8 mouse cellular contexts compared by ENCODE assay signal in the genomic region with DNA sequence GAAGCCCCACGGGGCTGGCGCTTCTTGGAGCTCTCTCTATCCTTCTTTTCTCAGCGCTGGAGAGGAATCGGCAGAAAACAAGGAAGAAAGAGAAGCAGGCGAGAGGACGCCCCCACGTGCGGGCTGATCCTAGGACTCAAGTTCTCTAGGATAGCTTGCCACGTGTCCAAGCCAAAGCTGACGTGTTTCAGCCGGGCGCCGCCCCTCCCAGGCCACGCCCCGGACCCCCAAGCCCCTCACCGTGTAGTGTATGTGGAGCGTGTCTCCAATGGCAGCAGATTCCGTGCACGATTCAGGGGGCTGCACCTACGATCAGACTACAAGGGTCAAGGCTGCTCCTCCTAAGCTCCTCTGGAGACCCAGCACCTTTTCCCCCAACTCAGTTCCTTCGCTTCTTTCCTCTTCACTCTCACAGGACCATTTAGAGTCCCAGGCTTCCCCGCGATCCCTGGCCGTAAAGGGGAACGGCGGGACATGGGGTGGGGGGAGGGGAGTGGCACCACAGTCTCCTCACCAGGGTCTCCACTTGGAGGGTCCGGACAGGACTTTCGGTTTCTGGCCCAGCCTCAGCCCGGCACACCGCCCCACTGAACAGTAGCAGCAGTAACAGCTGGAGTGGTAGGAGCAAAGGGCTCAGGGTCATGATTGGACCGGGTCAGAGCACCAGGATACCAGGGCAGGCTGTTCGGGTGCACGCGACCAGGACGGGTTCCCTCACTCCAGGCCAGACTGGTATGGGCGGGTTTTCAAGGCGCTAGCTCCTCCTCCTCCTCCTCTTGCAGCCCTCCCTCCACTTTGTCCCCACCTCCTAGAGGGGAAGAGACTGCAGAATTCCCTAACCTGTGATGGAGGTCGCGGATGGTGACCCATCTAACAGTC. TPM values are rescaled to one million over a fixed set of nuclear protein-coding genes. Genes with fewer than 3 reads are reported as not detected.
DNase-seq lines count a peak whose midpoint lies in the region; ATAC-seq and TF ChIP-seq lines count a peak whose summit lies in the region.

A gene (minus strand): TSS at position 756 of the 879 bp plus-strand sequence.

- under 1% methylated on average over 39 of the region's 39 CpGs for WGBS in intestine, embryonic 16.5 days
- under 1% methylated on average over 38 of the region's 39 CpGs for WGBS in liver, postnatal 0 days (ENCODE audit: insufficient replicate concordance)
- 2% methylated on average over 39 of the region's 39 CpGs for WGBS in neural tube, embryonic 12.5 days

- peaks cover 19% of the 10 kb centered on the region; the same call in 1 of the 2 replicates for H3K4me1 ChIP-seq in intestine, embryonic 16.5 days (ENCODE audit: control insufficient read depth, insufficient read depth, low read length)
- peaks cover 23% of the 10 kb centered on the region for H3K4me1 ChIP-seq in liver, postnatal 0 days (ENCODE audit: insufficient read depth)
- H3K4me1 ChIP-seq in neural tube, embryonic 12.5 days = peaks cover 19% of the 10 kb centered on the region

- no peak for TF ChIP-seq CTCF in liver, postnatal 0 days (IDR thresholded peaks at IDR 0.05; ENCODE audit: low read depth)

- no peaks in the 10 kb centered on the region for H3K36me3 ChIP-seq in intestine, embryonic 16.5 days (ENCODE audit: control insufficient read depth, insufficient read depth, low read length)
- H3K36me3 ChIP-seq in liver, postnatal 0 days (replicated peaks; ENCODE audit: insufficient read depth, low read length) = no peaks in the 10 kb centered on the region
- no peaks in the 10 kb centered on the region for H3K36me3 ChIP-seq in neural tube, embryonic 12.5 days

- H3K27ac ChIP-seq in intestine, embryonic 16.5 days (ENCODE audit: low read length) = peak within 1 kb of the TSS; percentile 47; the same call in 1 of the 2 replicates
- H3K27ac ChIP-seq in liver, postnatal 0 days (ENCODE audit: low read depth) = peak within 1 kb of the TSS; percentile 66
- no peak within 1 kb of the TSS for H3K27ac ChIP-seq in neural tube, embryonic 12.5 days

- peak within 1 kb of the TSS; percentile 67 for H3K4me3 ChIP-seq in intestine, embryonic 16.5 days (ENCODE audit: low read length)
- H3K4me3 ChIP-seq in liver, postnatal 0 days (ENCODE audit: low read depth, low read length) = peak within 1 kb of the TSS; percentile 57
- peak within 1 kb of the TSS; percentile 42 for H3K4me3 ChIP-seq in neural tube, embryonic 12.5 days

- ATAC-seq in CD4-positive, CD25-positive, alpha-beta regulatory T cell, adult 4 months = peak; percentile 62
- peak; percentile 89 for ATAC-seq in intestine, embryonic 16.5 days
- peak; percentile 90 for ATAC-seq in liver, postnatal 0 days
- ATAC-seq in neural tube, embryonic 12.5 days (ENCODE audit: low FRiP score, low read depth) = peak; percentile 82

- H3K27me3 ChIP-seq in intestine, embryonic 16.5 days (replicated peaks; ENCODE audit: control insufficient read depth, insufficient read depth, low read length) = no peaks in the 10 kb centered on the region
- no peaks in the 10 kb centered on the region for H3K27me3 ChIP-seq in liver, postnatal 0 days (ENCODE audit: insufficient read depth, low read length)
- peaks cover 9% of the 10 kb centered on the region; the same call in 1 of the 2 replicates for H3K27me3 ChIP-seq in neural tube, embryonic 12.5 days (replicated peaks)

- H3K9ac ChIP-seq in intestine, embryonic 16.5 days (ENCODE audit: low read depth, low read length) = peak within 1 kb of the TSS; percentile 78
- peak within 1 kb of the TSS; percentile 72 for H3K9ac ChIP-seq in liver, postnatal 0 days (replicated peaks)
- peak within 1 kb of the TSS; percentile 58 for H3K9ac ChIP-seq in neural tube, embryonic 12.5 days

- DNase-seq in adrenal gland, adult (ENCODE audit: inconsistent age in 2 of 2, low spot score in 1 of 2) = peak; percentile 82 to 90
- DNase-seq in embryo, embryonic 10.5 days (ENCODE audit: low spot score) = peak; percentile 84
- peak; percentile 97 for DNase-seq in heart, adult 11 months
- DNase-seq in liver, postnatal 0 days = peak; percentile 72
- DNase-seq in MN1 (ENCODE audit: low spot score) = no peak

- TF ChIP-seq EP300 in liver, postnatal 0 days (IDR thresholded peaks at IDR 0.05; ENCODE audit: low read depth) = no peak

- H3K4me2 ChIP-seq in intestine, embryonic 16.5 days (ENCODE audit: low read depth, low read length) = peak within 1 kb of the TSS; percentile 99
- H3K4me2 ChIP-seq in liver, postnatal 0 days (ENCODE audit: low read depth, low read length) = peak within 1 kb of the TSS; percentile 99
- H3K4me2 ChIP-seq in neural tube, embryonic 12.5 days (replicated peaks) = peak within 1 kb of the TSS; percentile 93

- no peaks in the 10 kb centered on the region for H3K9me3 ChIP-seq in intestine, embryonic 16.5 days (ENCODE audit: control insufficient read depth, low read length)
- H3K9me3 ChIP-seq in liver, postnatal 0 days (ENCODE audit: low read length) = no peaks in the 10 kb centered on the region
- H3K9me3 ChIP-seq in neural tube, embryonic 12.5 days = no peaks in the 10 kb centered on the region

RNA-seq across cellular contexts. Expression of the gene that starts here (rescaled TPM):
- polyA plus RNA-seq in CD4-positive, CD25-positive, alpha-beta regulatory T cell, adult 4 months (2017; shearing (Covaris generic)) = 1 to 10 TPM in 1 of 2 experiments, under 1 TPM in 1; 0.75 to 1.0 TPM
- polyA plus RNA-seq in intestine, embryonic 16.5 days (2015; fragmentation: Nextera tagmentation; extraction: Ambion mirVana) = 96.8 and 108 TPM in 2 replicates
- polyA plus RNA-seq in liver, postnatal 0 days (2015; fragmentation: Nextera tagmentation; extraction: Ambion mirVana) = 58.5 and 62.4 TPM in 2 replicates
- 7.7 and 8.9 TPM in 2 replicates for polyA plus RNA-seq in neural tube, embryonic 12.5 days (2016; fragmentation: Nextera tagmentation; extraction: Ambion mirVana)
